Mouse (Mus musculus): ENCODE data around the gene Abce1. TPM values are rescaled to one million over a fixed set of nuclear protein-coding genes. Genes with fewer than 3 reads are reported as not detected.

Abce1 gene
- 62.6 and 75.0 TPM in 2 replicates for polyA plus RNA-seq (2014; fragmentation: Nextera tagmentation; extraction: Ambion mirVana)

GRCm38 (mm10) chr8:79711064-79711961 is at the start of gene Abce1, which contains the start of gene Anapc10:
Gene Abce1, minus strand, starts transcription at chr8:79711740.
Gene Anapc10, plus strand, starts transcription at chr8:79711820.
- H3K4me1 ChIP-seq (ENCODE audit: control insufficient read depth, insufficient read depth, low read length), result peaks cover 4% of the 10 kb centered on the region; the same call in 1 of the 2 replicates
- H3K4me3 ChIP-seq (ENCODE audit: low read depth, low read length), result peak within 1 kb of the TSS; percentile 87
- ATAC-seq (peak; percentile 99), DNase-seq (ENCODE audit: low spot score) (peak; percentile 99)
- H3K4me2 ChIP-seq (ENCODE audit: low read length), result peak within 1 kb of the TSS; percentile 68
- H3K27ac ChIP-seq (ENCODE audit: low read depth, low read length), result peak within 1 kb of the TSS; percentile 80
- H3K36me3 ChIP-seq (ENCODE audit: control insufficient read depth, insufficient read depth, low read length), result peaks cover 13% of the 10 kb centered on the region
- under 1% methylated on average over 73 of the region's 73 CpGs for WGBS
- peak within 1 kb of the TSS; percentile 77 for H3K9ac ChIP-seq (ENCODE audit: low read length)
- H3K9me3 ChIP-seq (replicated peaks; ENCODE audit: control insufficient read depth, low read length), result no peaks in the 10 kb centered on the region
- no peaks in the 10 kb centered on the region for H3K27me3 ChIP-seq (replicated peaks; ENCODE audit: control insufficient read depth, insufficient read depth, low read length)

GRCm38 (mm10) chr8:79750305-79750704 is 38.8 kb upstream of the Abce1 start:
- DNase-seq (ENCODE audit: low spot score), result peak; percentile 88
- Histone ChIP-seq H3K27me3 (replicated peaks; ENCODE audit: control insufficient read depth, insufficient read depth, low read length) (no peaks in the 10 kb centered on the region), H3K4me1 (ENCODE audit: control insufficient read depth, insufficient read depth, low read length) (peaks cover 3% of the 10 kb centered on the region; the same call in 1 of the 2 replicates), H3K4me2 (ENCODE audit: low read length) (no peak overlapping the region), H3K9me3 (replicated peaks; ENCODE audit: control insufficient read depth, low read length) (no peaks in the 10 kb centered on the region), H3K9ac (ENCODE audit: low read length) (no peak overlapping the region), H3K36me3 (ENCODE audit: control insufficient read depth, insufficient read depth, low read length) (no peaks in the 10 kb centered on the region; the same call in 1 of the 2 replicates), H3K27ac (ENCODE audit: low read depth, low read length) (no peak overlapping the region), H3K4me3 (ENCODE audit: low read depth, low read length) (no peak overlapping the region)
- ATAC-seq, result peak; percentile 68; the same call in 1 of the 2 replicates
- 7% methylated on average over 2 of the region's 2 CpGs for WGBS

GRCm38 (mm10) chr8:79748591-79748990 is 37.1 kb upstream of the Abce1 start:
- Histone ChIP-seq H3K4me2 (ENCODE audit: low read length) (no peak overlapping the region), H3K9ac (ENCODE audit: low read length) (no peak overlapping the region), H3K9me3 (replicated peaks; ENCODE audit: control insufficient read depth, low read length) (no peaks in the 10 kb centered on the region), H3K4me1 (ENCODE audit: control insufficient read depth, insufficient read depth, low read length) (peaks cover 3% of the 10 kb centered on the region; the same call in 1 of the 2 replicates), H3K27me3 (replicated peaks; ENCODE audit: control insufficient read depth, insufficient read depth, low read length) (no peaks in the 10 kb centered on the region), H3K4me3 (ENCODE audit: low read depth, low read length) (no peak overlapping the region), H3K36me3 (ENCODE audit: control insufficient read depth, insufficient read depth, low read length) (no peaks in the 10 kb centered on the region; the same call in 1 of the 2 replicates), H3K27ac (ENCODE audit: low read depth, low read length) (no peak overlapping the region)
- DNase-seq (ENCODE audit: low spot score) (no peak), ATAC-seq (no peak)
- WGBS, result 58% methylated on average over 4 of the region's 4 CpGs

- Histone ChIP-seq H3K9me3 (replicated peaks; ENCODE audit: control insufficient read depth, low read length) (no peaks in the 10 kb centered on the region), H3K4me3 (ENCODE audit: low read depth, low read length) (no peak overlapping the region), H3K4me2 (ENCODE audit: low read length) (no peak overlapping the region), H3K27me3 (replicated peaks; ENCODE audit: control insufficient read depth, insufficient read depth, low read length) (no peaks in the 10 kb centered on the region), H3K9ac (ENCODE audit: low read length) (no peak overlapping the region), H3K27ac (ENCODE audit: low read depth, low read length) (no peak overlapping the region), H3K36me3 (ENCODE audit: control insufficient read depth, insufficient read depth, low read length) (no peaks in the 10 kb centered on the region; the same call in 1 of the 2 replicates), H3K4me1 (ENCODE audit: control insufficient read depth, insufficient read depth, low read length) (peaks cover 3% of the 10 kb centered on the region; the same call in 1 of the 2 replicates)
- WGBS, result 35% methylated on average over 2 of the region's 2 CpGs
- ATAC-seq, result no peak
- DNase-seq (ENCODE audit: low spot score), result no peak
Measured at GRCm38 (mm10) chr8:79748171-79748570, 36.6 kb upstream of the Abce1 start.

DNA sequence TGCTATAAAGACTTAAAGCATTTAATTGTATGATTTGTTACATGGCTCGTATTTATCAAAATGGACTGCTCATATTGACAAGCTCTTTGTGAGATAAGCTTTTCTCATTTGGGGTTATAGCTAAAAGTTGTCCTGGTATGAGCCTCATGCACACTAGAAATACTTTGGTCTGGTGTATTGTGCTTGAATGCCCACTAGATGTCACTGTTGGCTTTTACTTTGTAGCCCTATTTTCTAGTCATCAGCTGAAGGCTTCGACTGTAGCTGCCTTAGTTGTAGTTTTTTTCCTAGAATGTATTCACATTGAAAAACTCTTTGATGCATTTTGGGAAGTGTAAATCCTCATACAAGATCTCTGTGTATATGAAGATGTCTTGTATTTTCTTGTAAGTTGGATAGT is 22.8 kb upstream of the Abce1 start:
- Histone ChIP-seq H3K4me1 (ENCODE audit: control insufficient read depth, insufficient read depth, low read length) (no peaks in the 10 kb centered on the region), H3K4me2 (ENCODE audit: low read length) (no peak overlapping the region), H3K9ac (ENCODE audit: low read length) (no peak overlapping the region), H3K36me3 (ENCODE audit: control insufficient read depth, insufficient read depth, low read length) (peaks cover 19% of the 10 kb centered on the region), H3K9me3 (replicated peaks; ENCODE audit: control insufficient read depth, low read length) (no peaks in the 10 kb centered on the region), H3K27ac (ENCODE audit: low read depth, low read length) (no peak overlapping the region), H3K4me3 (ENCODE audit: low read depth, low read length) (no peak overlapping the region), H3K27me3 (replicated peaks; ENCODE audit: control insufficient read depth, insufficient read depth, low read length) (no peaks in the 10 kb centered on the region)
- WGBS, result 20% methylated on average over 2 of the region's 2 CpGs
- ATAC-seq (peak; percentile 44), DNase-seq (ENCODE audit: low spot score) (peak; percentile 85)

- Histone ChIP-seq H3K27me3 (replicated peaks; ENCODE audit: control insufficient read depth, insufficient read depth, low read length) (no peaks in the 10 kb centered on the region), H3K9ac (ENCODE audit: low read length) (no peak overlapping the region), H3K4me1 (ENCODE audit: control insufficient read depth, insufficient read depth, low read length) (no peaks in the 10 kb centered on the region), H3K27ac (ENCODE audit: low read depth, low read length) (no peak overlapping the region), H3K9me3 (replicated peaks; ENCODE audit: control insufficient read depth, low read length) (no peaks in the 10 kb centered on the region), H3K36me3 (ENCODE audit: control insufficient read depth, insufficient read depth, low read length) (peaks cover 29% of the 10 kb centered on the region), H3K4me3 (ENCODE audit: low read depth, low read length) (no peak overlapping the region), H3K4me2 (ENCODE audit: low read length) (no peak overlapping the region)
- no peak for ATAC-seq
- WGBS, result 97% methylated on average over 1 of the region's 1 CpGs
- peak; percentile 11 for DNase-seq (ENCODE audit: low spot score)
Measured at GRCm38 (mm10) chr8:79727900-79728299, 16.4 kb upstream of the Abce1 start.

GRCm38 (mm10) chr8:79724589-79724988 is 13.0 kb upstream of the Abce1 start:
- H3K9me3 ChIP-seq (replicated peaks; ENCODE audit: control insufficient read depth, low read length), result no peaks in the 10 kb centered on the region
- no peaks in the 10 kb centered on the region for H3K4me1 ChIP-seq (ENCODE audit: control insufficient read depth, insufficient read depth, low read length)
- H3K27me3 ChIP-seq (replicated peaks; ENCODE audit: control insufficient read depth, insufficient read depth, low read length), result no peaks in the 10 kb centered on the region
- no peak overlapping the region for H3K4me3 ChIP-seq (ENCODE audit: low read depth, low read length)
- H3K36me3 ChIP-seq (ENCODE audit: control insufficient read depth, insufficient read depth, low read length), result peaks cover 37% of the 10 kb centered on the region
- no peak overlapping the region for H3K27ac ChIP-seq (ENCODE audit: low read depth, low read length)
- H3K4me2 ChIP-seq (ENCODE audit: low read length), result no peak overlapping the region
- no peak overlapping the region for H3K9ac ChIP-seq (ENCODE audit: low read length)
- DNase-seq (ENCODE audit: low spot score), result no peak
- no peak for ATAC-seq
- WGBS, result 58% methylated on average over 3 of the region's 3 CpGs

- H3K4me3 ChIP-seq (ENCODE audit: low read depth, low read length), result no peak overlapping the region
- H3K36me3 ChIP-seq (ENCODE audit: control insufficient read depth, insufficient read depth, low read length), result peaks cover 36% of the 10 kb centered on the region; the same call in 1 of the 2 replicates
- H3K9me3 ChIP-seq (replicated peaks; ENCODE audit: control insufficient read depth, low read length), result no peaks in the 10 kb centered on the region
- no peak overlapping the region for H3K4me2 ChIP-seq (ENCODE audit: low read length)
- H3K9ac ChIP-seq (ENCODE audit: low read length), result no peak overlapping the region
- no peak overlapping the region for H3K27ac ChIP-seq (ENCODE audit: low read depth, low read length)
- H3K27me3 ChIP-seq (replicated peaks; ENCODE audit: control insufficient read depth, insufficient read depth, low read length), result no peaks in the 10 kb centered on the region
- DNase-seq (ENCODE audit: low spot score) (no peak), ATAC-seq (no peak)
- H3K4me1 ChIP-seq (ENCODE audit: control insufficient read depth, insufficient read depth, low read length), result no peaks in the 10 kb centered on the region
Measured at GRCm38 (mm10) chr8:79723308-79723707, 11.8 kb upstream of the Abce1 start.

GRCm38 (mm10) chr8:79721537-79721936 is 10.0 kb upstream of the Abce1 start:
- Histone ChIP-seq H3K4me2 (ENCODE audit: low read length) (no peak overlapping the region), H3K27ac (ENCODE audit: low read depth, low read length) (no peak overlapping the region), H3K4me3 (ENCODE audit: low read depth, low read length) (no peak overlapping the region), H3K4me1 (ENCODE audit: control insufficient read depth, insufficient read depth, low read length) (no peaks in the 10 kb centered on the region), H3K27me3 (replicated peaks; ENCODE audit: control insufficient read depth, insufficient read depth, low read length) (no peaks in the 10 kb centered on the region), H3K9me3 (replicated peaks; ENCODE audit: control insufficient read depth, low read length) (no peaks in the 10 kb centered on the region), H3K9ac (ENCODE audit: low read length) (no peak overlapping the region), H3K36me3 (ENCODE audit: control insufficient read depth, insufficient read depth, low read length) (peaks cover 39% of the 10 kb centered on the region)
- ATAC-seq (no peak), DNase-seq (ENCODE audit: low spot score) (no peak)

Data from forebrain, embryonic 14.5 days (tissue).